Mouse (Mus musculus) lung, postnatal 14 days (tissue): ENCODE measurements around the gene Mtr.
A peak's percentile ranks its signal among the peaks of the same experiment; 100 is the strongest.

Experiments used
- DNase-seq: peaks from one replicate; pipeline ENCODE4 v3.0.0; 2021

The Mtr gene

GRCm38 (mm10) chr13:12232141-12232540 lies 25.8 kb downstream of the Mtr start:
- DNase-seq, result no peak

GRCm38 (mm10) chr13:12228248-12228647 lies 29.7 kb downstream of the Mtr start:
- DNase-seq, result no peak

GRCm38 (mm10) chr13:12227606-12228005 lies 30.3 kb downstream of the Mtr start:
- no peak for DNase-seq

DNA sequence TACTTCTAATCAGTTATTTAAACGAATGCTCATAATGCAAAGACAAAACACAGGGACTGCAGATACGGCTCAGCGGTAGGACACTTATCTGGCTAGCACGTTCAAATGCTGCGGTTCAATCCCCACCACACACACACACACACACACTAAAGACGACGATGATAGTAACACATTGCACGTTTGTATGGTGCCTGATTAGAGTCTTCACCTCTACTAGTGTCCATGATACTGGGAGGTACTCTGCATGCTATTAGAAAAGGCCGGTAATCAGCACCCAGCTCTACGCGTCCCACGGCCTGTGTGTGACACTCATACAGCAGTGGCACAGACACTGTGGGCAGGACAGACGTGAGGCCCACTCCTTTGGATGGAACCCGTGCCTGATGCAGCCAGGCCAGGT lies 39.3 kb downstream of the Mtr start:
- no peak for DNase-seq

- DNase-seq, result no peak
Measured at GRCm38 (mm10) chr13:12214922-12215321, 43.0 kb downstream of the Mtr start.

- DNase-seq, result no peak
Measured at GRCm38 (mm10) chr13:12211058-12211457, 46.9 kb downstream of the Mtr start.

GRCm38 (mm10) chr13:12210023-12210762 lies 47.7 kb downstream of the Mtr start:
- peak; percentile 63 for DNase-seq

GRCm38 (mm10) chr13:12200372-12200771 lies 57.5 kb downstream of the Mtr start:
- no peak for DNase-seq

- no peak for DNase-seq
Measured at GRCm38 (mm10) chr13:12198486-12198885, 59.4 kb downstream of the Mtr start.

DNA sequence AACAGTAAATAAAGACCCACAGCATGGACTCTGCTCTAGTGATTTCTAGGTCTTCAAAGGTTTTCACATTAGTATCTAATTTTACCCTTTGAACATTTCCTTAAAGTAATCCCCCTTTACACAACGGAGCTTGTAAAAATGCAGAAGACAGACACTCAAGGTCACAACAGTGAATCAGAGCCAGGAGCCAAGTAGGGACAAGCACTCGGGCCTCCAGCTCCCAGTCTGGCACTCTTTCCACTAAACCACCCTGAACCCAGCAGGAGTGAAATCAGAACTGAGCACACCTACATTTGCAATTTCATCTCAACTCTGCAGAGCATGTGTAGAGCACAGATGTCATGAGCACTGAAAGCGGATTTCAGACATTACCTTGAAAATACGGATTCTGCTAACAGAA lies 61.1 kb downstream of the Mtr start:
- no peak for DNase-seq

- DNase-seq, result no peak
Measured at GRCm38 (mm10) chr13:12196012-12196411, 61.9 kb downstream of the Mtr start.

- DNase-seq, result no peak
Measured at GRCm38 (mm10) chr13:12194942-12195662, 62.8 kb downstream of the Mtr start.

DNA sequence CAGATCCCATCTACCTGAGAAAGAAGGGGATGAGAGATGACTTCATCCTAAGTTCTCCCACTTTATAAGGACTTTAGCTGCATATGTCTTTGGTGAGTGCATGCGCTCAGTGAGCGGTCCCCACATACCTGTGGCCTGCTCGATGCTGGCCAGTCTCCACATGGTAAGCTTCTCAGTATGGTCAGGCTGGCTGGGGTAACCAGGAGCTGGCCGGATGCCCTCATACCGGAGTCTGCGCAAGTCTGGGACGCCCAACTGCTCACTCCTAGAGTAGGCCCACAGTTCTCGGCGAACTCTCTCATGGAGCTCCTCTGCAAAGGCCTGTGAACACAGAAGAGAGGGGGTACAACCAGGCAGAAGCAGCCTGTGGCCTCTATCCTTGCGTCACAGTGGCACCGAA lies 68.7 kb downstream of the Mtr start:
- DNase-seq, result no peak

DNA sequence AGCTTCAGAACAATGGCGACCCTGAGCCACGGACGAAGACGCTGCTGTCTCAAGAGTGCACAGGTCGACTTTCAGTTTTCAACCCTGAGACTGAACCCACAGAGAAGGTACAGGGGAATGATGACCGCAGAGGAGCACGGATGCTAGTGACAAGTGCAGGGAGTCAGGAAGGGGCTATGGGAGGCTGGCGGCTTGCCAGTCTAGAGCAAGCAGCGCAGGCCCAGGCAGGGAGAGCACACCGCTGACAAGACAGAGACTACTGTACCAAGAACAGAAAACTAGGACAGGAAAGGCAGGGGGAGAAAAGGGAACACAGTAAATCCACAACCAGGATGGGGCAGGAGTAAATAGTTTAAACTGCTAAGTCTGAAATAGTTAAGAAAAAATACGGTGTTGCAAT lies 69.1 kb downstream of the Mtr start:
- no peak for DNase-seq

- DNase-seq, result no peak
Measured at GRCm38 (mm10) chr13:12179481-12179880, 78.4 kb downstream of the Mtr start.

DNA sequence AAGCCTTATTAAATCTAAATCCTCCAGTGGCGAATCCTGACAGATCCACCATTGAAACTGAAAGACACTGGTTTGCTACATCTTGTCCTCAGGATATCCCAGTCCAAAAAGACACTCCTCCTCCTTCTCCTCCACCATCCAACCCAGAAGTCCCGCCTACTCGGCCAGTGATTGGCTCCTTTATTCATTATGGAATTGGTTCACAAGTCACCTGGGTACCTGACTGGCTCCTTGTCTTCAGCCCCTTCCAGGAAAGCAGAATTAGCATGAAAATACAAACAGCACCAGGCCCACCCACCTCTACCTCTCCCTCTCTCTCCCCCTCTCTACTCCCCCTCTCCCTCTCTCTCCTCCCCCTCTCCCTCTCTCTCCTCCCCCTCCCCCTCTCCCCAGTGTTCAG lies 81.2 kb downstream of the Mtr start:
- DNase-seq, result no peak

DNA sequence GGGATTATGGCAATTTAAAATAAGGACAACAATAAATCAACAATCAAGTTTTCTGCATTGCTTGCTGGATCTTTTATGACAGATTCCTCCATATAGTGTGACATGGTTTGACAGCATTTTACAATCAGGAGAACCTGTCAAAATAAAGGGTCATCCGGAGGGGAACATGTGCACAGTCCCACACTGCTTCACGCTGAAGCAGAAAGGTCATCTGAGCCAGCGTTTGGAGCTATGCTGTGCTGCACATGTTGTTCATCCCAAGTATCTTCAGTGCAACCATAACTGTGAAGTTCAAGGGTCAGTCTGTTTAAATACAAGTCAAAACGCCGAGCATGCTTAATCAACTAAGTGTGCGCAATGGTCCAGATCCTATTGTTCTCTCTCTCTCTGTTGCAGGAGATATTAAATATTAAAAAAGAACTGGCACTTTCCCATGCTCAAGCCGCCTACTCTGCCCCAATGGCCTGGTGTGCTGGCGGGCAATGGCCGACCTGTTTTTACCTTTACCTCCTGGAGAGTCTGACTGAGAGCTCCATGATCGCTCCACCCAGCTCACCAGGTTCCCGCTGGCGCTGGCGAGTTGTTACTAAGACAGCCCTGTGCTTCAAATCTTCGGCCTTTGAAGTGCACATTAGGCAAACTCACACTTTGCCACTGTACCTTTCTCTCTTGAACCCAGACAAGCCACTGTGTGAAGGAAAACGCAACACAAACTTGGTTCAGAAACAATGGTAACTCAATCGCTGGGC lies 81.8 kb downstream of the Mtr start:
- DNase-seq, result no peak

DNA sequence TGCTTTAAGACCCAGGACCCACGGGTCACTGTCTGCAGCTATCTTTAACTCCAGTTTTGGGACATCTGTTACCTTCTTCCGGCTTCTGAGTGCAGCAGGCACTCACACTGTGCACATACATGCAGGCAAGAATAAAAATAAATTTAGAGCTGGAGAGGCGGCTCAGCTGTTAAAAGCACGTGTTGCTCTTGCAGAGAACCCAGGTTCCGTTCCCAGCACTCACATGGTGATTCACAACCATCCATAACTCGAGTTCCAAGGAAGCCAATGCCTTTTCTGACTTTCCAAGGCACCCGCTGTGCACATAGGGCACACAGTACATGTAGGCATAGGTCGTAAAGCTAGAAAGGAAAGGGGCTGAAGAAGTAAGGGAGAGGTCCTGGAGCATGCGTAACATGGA lies 90.6 kb downstream of the Mtr start:
- no peak for DNase-seq

GRCm38 (mm10) chr13:12166386-12166785 lies 91.5 kb downstream of the Mtr start:
- DNase-seq, result no peak

- no peak for DNase-seq
Measured at GRCm38 (mm10) chr13:12165461-12166058, 92.4 kb downstream of the Mtr start.

DNA sequence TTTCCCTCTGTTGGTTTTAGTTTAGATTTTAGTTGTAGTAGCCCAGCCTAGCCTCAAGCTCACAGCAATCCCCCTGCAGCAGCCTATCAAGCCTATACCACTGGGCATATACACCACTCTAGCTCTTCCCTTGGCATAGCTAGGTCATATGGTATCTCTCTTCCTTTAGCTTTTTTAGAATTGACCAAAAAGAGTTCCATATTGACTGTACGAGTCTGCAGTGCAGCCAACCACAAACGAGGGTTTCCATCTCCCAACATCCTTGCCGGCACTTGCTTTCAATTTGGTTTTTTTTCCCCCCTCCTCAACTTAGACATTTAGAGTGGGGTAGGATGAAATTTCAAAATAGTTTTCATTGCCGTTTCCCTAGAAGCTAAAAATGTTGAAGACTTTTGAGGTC lies 95.5 kb downstream of the Mtr start:
- no peak for DNase-seq

DNA sequence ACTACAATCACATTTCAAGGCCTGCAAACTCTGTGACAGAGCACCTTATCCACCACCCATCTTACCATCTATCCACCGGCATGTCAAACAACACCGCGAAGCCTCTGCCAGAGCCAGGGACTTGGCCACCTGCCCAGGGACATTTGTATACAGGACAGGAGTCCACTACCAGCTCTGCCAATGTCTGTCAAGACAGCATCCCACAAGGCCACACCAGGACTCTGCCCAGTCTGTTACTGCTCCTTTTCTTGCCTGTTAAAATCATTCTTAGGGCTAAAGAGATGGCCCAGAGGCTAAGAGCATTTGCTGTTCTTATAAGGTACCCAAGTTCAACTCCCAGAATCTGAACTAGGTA lies 97.8 kb downstream of the Mtr start:
- DNase-seq, result peak; percentile 8

- DNase-seq, result no peak
Measured at GRCm38 (mm10) chr13:12159288-12160120, 98.4 kb downstream of the Mtr start.
